ENCODE assay signal across 17 mouse cellular contexts in the genomic region with DNA sequence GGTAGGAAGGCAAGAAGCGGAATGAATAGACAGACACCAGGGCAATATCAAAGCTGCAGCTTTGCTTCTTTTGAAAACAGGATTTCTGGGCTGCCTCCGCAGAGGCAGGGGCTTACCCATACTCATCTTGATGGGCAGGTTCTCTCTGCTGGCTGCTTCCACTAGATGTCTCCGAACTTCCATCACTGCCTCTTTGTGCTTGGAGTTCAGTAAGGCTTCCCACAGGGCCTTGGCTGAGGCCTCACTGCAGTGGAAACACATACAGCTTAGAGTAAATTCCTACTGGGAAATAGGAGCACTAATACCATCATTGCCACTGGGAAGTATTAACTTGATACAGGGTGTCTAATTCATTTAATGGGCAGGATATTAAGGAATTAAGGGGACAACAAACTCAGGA. TPM values are rescaled to one million over a fixed set of nuclear protein-coding genes. Genes with fewer than 3 reads are reported as not detected.
DNase-seq lines count a peak whose midpoint lies in the region; ATAC-seq lines count a peak whose summit lies in the region.
"Had no signal": no experiment of that assay in that cellular context is flagged by ENCODE, and none has a peak within 500 bp of the region (broad histone marks: within the 10 kb centered on the region; RNA-seq: fewer than 3 reads in every experiment).

No protein-coding gene starts in this region.

- H3K9me3 ChIP-seq in embryonic facial prominence, embryonic 11.5 days (replicated peaks; ENCODE audit: control insufficient read depth, low read length), result no peaks in the 10 kb centered on the region
- no peaks in the 10 kb centered on the region for H3K9me3 ChIP-seq in embryonic facial prominence, embryonic 10.5 days
- no peaks in the 10 kb centered on the region for H3K9me3 ChIP-seq in limb, embryonic 12.5 days
- H3K9me3 ChIP-seq in limb, embryonic 10.5 days (replicated peaks), result no peaks in the 10 kb centered on the region
- H3K9me3 ChIP-seq: forebrain, embryonic 13.5 days; heart, embryonic 13.5 days; liver, embryonic 12.5 days had no signal

- no peak overlapping the region for H3K4me2 ChIP-seq in embryonic facial prominence, embryonic 11.5 days (ENCODE audit: low read depth, low read length)
- H3K4me2 ChIP-seq in limb, embryonic 12.5 days, result no peak overlapping the region
- H3K4me2 ChIP-seq: forebrain, embryonic 13.5 days; heart, embryonic 13.5 days; liver, embryonic 12.5 days had no signal

- WGBS in embryonic facial prominence, embryonic 11.5 days, result 46% methylated on average over 3 of the region's 3 CpGs
- 55% methylated on average over 3 of the region's 3 CpGs for WGBS in embryonic facial prominence, embryonic 10.5 days
- 67% methylated on average over 3 of the region's 3 CpGs for WGBS in limb, embryonic 12.5 days
- 72% methylated on average over 3 of the region's 3 CpGs for WGBS in limb, embryonic 10.5 days

- DNase-seq in embryonic facial prominence, embryonic 11.5 days (ENCODE audit: low spot score), result peak; percentile 34
- DNase-seq in embryonic facial prominence, embryonic 10.5 days (ENCODE audit: low spot score), result no peak
- DNase-seq in limb, embryonic 10.5 days (ENCODE audit: low spot score), result no peak
- DNase-seq in adipocyte (ENCODE audit: low spot score), result peak; percentile 31
- DNase-seq in embryo, embryonic 9.5 days (ENCODE audit: extremely low spot score), result peak; percentile 5
- DNase-seq in thymus, postnatal 25 days, result no peak
- no peak for DNase-seq in adrenal gland, adult 2 months
- DNase-seq: cerebellum, adult 11 months; heart, postnatal 36 days; kidney, adult 8-10 months; kidney, postnatal 4 days; right cerebral cortex, adult 18-20 months; thymus, postnatal 14 days had no signal

- no peaks in the 10 kb centered on the region for H3K4me1 ChIP-seq in embryonic facial prominence, embryonic 11.5 days (ENCODE audit: control insufficient read depth, insufficient read depth, low read length)
- H3K4me1 ChIP-seq in embryonic facial prominence, embryonic 10.5 days, result peaks cover 13% of the 10 kb centered on the region
- peaks cover 3% of the 10 kb centered on the region; the same call in 1 of the 2 replicates for H3K4me1 ChIP-seq in limb, embryonic 12.5 days (replicated peaks)
- 0 out of 2 replicates have a peak, but pooled peaks cover 3% of the 10 kb centered on the region for H3K4me1 ChIP-seq in limb, embryonic 10.5 days
- H3K4me1 ChIP-seq: forebrain, embryonic 13.5 days had no signal

- no peak for ATAC-seq in embryonic facial prominence, embryonic 11.5 days (replicated peaks; ENCODE audit: insufficient number of reproducible peaks, low FRiP score, low TSS enrichment, low read depth)
- ATAC-seq in limb, embryonic 12.5 days (ENCODE audit: insufficient number of reproducible peaks, insufficient read depth, low FRiP score, low TSS enrichment, low read depth), result no peak
- ATAC-seq: forebrain, embryonic 13.5 days; liver, embryonic 12.5 days had no signal

- no peaks in the 10 kb centered on the region for H3K27me3 ChIP-seq in embryonic facial prominence, embryonic 11.5 days (ENCODE audit: control insufficient read depth, insufficient read depth, low read length)
- H3K27me3 ChIP-seq in embryonic facial prominence, embryonic 10.5 days (replicated peaks; ENCODE audit: low read depth, poor library complexity, severe bottlenecking), result no peaks in the 10 kb centered on the region
- H3K27me3 ChIP-seq in limb, embryonic 12.5 days, result no peaks in the 10 kb centered on the region
- H3K27me3 ChIP-seq in limb, embryonic 10.5 days (ENCODE audit: low read depth, poor library complexity, severe bottlenecking), result no peaks in the 10 kb centered on the region
- H3K27me3 ChIP-seq: forebrain, embryonic 13.5 days; heart, embryonic 13.5 days; liver, embryonic 12.5 days had no signal

- no peak overlapping the region for H3K27ac ChIP-seq in embryonic facial prominence, embryonic 11.5 days (replicated peaks; ENCODE audit: low read depth, low read length)
- no peak overlapping the region; the same call in 1 of the 2 replicates for H3K27ac ChIP-seq in embryonic facial prominence, embryonic 10.5 days (replicated peaks)
- H3K27ac ChIP-seq in limb, embryonic 12.5 days, result 0 out of 2 replicates have a peak overlapping the region, but pooled peaks have one; percentile 12
- no peak overlapping the region for H3K27ac ChIP-seq in limb, embryonic 10.5 days
- H3K27ac ChIP-seq: forebrain, embryonic 13.5 days; heart, embryonic 13.5 days; liver, embryonic 12.5 days had no signal

- no peaks in the 10 kb centered on the region for H3K36me3 ChIP-seq in embryonic facial prominence, embryonic 11.5 days (replicated peaks; ENCODE audit: control insufficient read depth, insufficient read depth, low read depth, low read length)
- H3K36me3 ChIP-seq in embryonic facial prominence, embryonic 10.5 days (replicated peaks), result no peaks in the 10 kb centered on the region
- H3K36me3 ChIP-seq in limb, embryonic 12.5 days, result no peaks in the 10 kb centered on the region
- H3K36me3 ChIP-seq in limb, embryonic 10.5 days, result no peaks in the 10 kb centered on the region
- H3K36me3 ChIP-seq: heart, embryonic 13.5 days; liver, embryonic 12.5 days had no signal

- no peak overlapping the region for H3K9ac ChIP-seq in embryonic facial prominence, embryonic 11.5 days (replicated peaks; ENCODE audit: low read length)
- H3K9ac ChIP-seq in limb, embryonic 12.5 days (replicated peaks), result no peak overlapping the region
- H3K9ac ChIP-seq: forebrain, embryonic 13.5 days; heart, embryonic 13.5 days; liver, embryonic 12.5 days had no signal

- H3K4me3 ChIP-seq in embryonic facial prominence, embryonic 11.5 days (ENCODE audit: low read depth, low read length), result no peak overlapping the region
- no peak overlapping the region for H3K4me3 ChIP-seq in embryonic facial prominence, embryonic 10.5 days
- H3K4me3 ChIP-seq in limb, embryonic 12.5 days (replicated peaks), result no peak overlapping the region
- no peak overlapping the region for H3K4me3 ChIP-seq in limb, embryonic 10.5 days
- H3K4me3 ChIP-seq: forebrain, embryonic 13.5 days; heart, embryonic 13.5 days; liver, embryonic 12.5 days had no signal

RNA-seq across cellular contexts. Expression of a gene that starts 49.5 kb away (rescaled TPM):
- polyA plus RNA-seq in embryonic facial prominence, embryonic 11.5 days (2014; fragmentation: Nextera tagmentation; extraction: Ambion mirVana), result 14.9 and 17.3 TPM in 2 replicates
- polyA plus RNA-seq in embryonic facial prominence, embryonic 10.5 days (2016; fragmentation: Nextera tagmentation; extraction: Ambion mirVana), result 14.9 and 17.2 TPM in 2 replicates
- polyA plus RNA-seq in limb, embryonic 12.5 days (2016; fragmentation: Nextera tagmentation; extraction: Ambion mirVana), result 18.4 and 19.1 TPM in 2 replicates
- polyA plus RNA-seq in limb, embryonic 10.5 days (2016; fragmentation: Nextera tagmentation; extraction: Ambion mirVana), result 16.7 and 18.1 TPM in 2 replicates
- total RNA-seq in adrenal gland, adult 2 months (2021), result 10 to 100 TPM; 21.6 to 28.6 TPM
- 16.3 and 18.1 TPM in 2 replicates for polyA plus RNA-seq in adrenal gland, adult 2 months (2012; rRNA removed)

RNA-seq across cellular contexts. Expression of a gene that starts 53.2 kb away (rescaled TPM):
- polyA plus RNA-seq in embryonic facial prominence, embryonic 11.5 days (2014; fragmentation: Nextera tagmentation; extraction: Ambion mirVana), result 94.3 and 95.3 TPM in 2 replicates
- 112 and 119 TPM in 2 replicates for polyA plus RNA-seq in embryonic facial prominence, embryonic 10.5 days (2016; fragmentation: Nextera tagmentation; extraction: Ambion mirVana)
- 133 and 135 TPM in 2 replicates for polyA plus RNA-seq in limb, embryonic 12.5 days (2016; fragmentation: Nextera tagmentation; extraction: Ambion mirVana)
- polyA plus RNA-seq in limb, embryonic 10.5 days (2016; fragmentation: Nextera tagmentation; extraction: Ambion mirVana), result 118 and 141 TPM in 2 replicates
- total RNA-seq in adrenal gland, adult 2 months (2021), result 10 to 100 TPM; 49.7 to 76.7 TPM
- 11.4 and 22.0 TPM in 2 replicates for polyA plus RNA-seq in adrenal gland, adult 2 months (2012; rRNA removed)

Comparison
In these comparisons a context has a peak if more than half of its experiments do, and no peak if none do; other contexts are left out.
1. DNase-seq: peak in embryonic facial prominence, embryonic 11.5 days (single experiment), adipocyte (single experiment) and embryo, embryonic 9.5 days (single experiment); none in embryonic facial prominence, embryonic 10.5 days (single experiment), limb, embryonic 10.5 days (single experiment), thymus, postnatal 25 days (single experiment) and adrenal gland, adult 2 months (single experiment).